Mouse (Mus musculus) hindbrain, embryonic 14.5 days (tissue): ENCODE data around the gene Spon1. TPM values are rescaled to one million over a fixed set of nuclear protein-coding genes. Genes with fewer than 3 reads are reported as not detected.

ENCODE experiments used
- ATAC-seq: fragments of 200-750 bp; cut with Nextera tagmentation; 2 replicates; pipeline ENCODE4 v1.8.0; 2017; ENCODE audit warnings: moderate number of reproducible peaks, mild to moderate bottlenecking, moderate TSS enrichment, moderate library complexity; ENCODE audit not compliant: low FRiP score
- DNase-seq: peaks from one replicate; pipeline ENCODE4 v3.0.0-alpha.2; 2015; ENCODE audit warnings: low spot score
- H3K27ac ChIP-seq: fragments of 300-500 bp; sonication (generic); 2 replicates; pipeline ENCODE4 v1.5.1; 2014; ENCODE audit warnings: mild to moderate bottlenecking, moderate library complexity
- H3K27me3 ChIP-seq: fragments of 300-500 bp; sonication (generic); 2 replicates; pipeline ENCODE4 v1.6.1; 2014; ENCODE audit warnings: mild to moderate bottlenecking, low read length, mixed read lengths; ENCODE audit not compliant: control insufficient read depth, insufficient read depth
- H3K36me3 ChIP-seq: fragments of 300-500 bp; sonication (generic); replicated peaks from 2 replicates; pipeline ENCODE4 v1.6.1; 2014; ENCODE audit not compliant: control insufficient read depth, insufficient read depth
- H3K4me1 ChIP-seq: fragments of 300-500 bp; sonication (generic); replicated peaks from 2 replicates; pipeline ENCODE4 v1.6.1; 2014; ENCODE audit warnings: antibody characterized with exemption, low read length, mixed read lengths; ENCODE audit not compliant: control insufficient read depth, insufficient read depth
- H3K4me2 ChIP-seq: fragments of 300-500 bp; sonication (generic); replicated peaks from 2 replicates; pipeline ENCODE4 v1.6.1; 2014; ENCODE audit warnings: mild to moderate bottlenecking, moderate library complexity
- H3K4me3 ChIP-seq: fragments of 300-500 bp; sonication (generic); replicated peaks from 2 replicates; pipeline ENCODE4 v1.5.1; 2014; ENCODE audit warnings: mild to moderate bottlenecking, low read length
- H3K9ac ChIP-seq: fragments of 300-500 bp; sonication (generic); 2 replicates; pipeline ENCODE4 v1.6.1; 2014
- H3K9me3 ChIP-seq: fragments of 300-500 bp; sonication (generic); 2 replicates; pipeline ENCODE4 v1.6.1; 2016; ENCODE audit warnings: low read length; ENCODE audit not compliant: control insufficient read depth
- WGBS: fragments of 180-500 bp; shearing (Covaris S2); extraction: QIAGEN DNeasy Blood & Tissue Kit; methylation state at CpG from one replicate; pipeline ENCODE4 v1.1.7; 2014; 5-methylcytosine and 5-hydroxymethylcytosine counted together
- polyA plus RNA-seq: library from polyadenylated mRNA; unstranded; fragments of >200 nt; fragmentation: Nextera tagmentation; extraction: Ambion mirVana; gene quantifications from 2 replicates; pipeline ENCODE4 v1.2.1, GENCODE M21; 2014

Gene Spon1
- polyA plus RNA-seq, 1 experiment from 2014 or later: 90.5 TPM

GRCm38 (mm10) chr7:113845191-113845590 is 79.4 kb downstream of the Spon1 start:
- ATAC-seq (no peak), DNase-seq (no peak)
- 58% methylated on average over 5 of the region's 5 CpGs for WGBS
- H3K36me3 ChIP-seq: no peaks in the 10 kb centered on the region
- no peaks in the 10 kb centered on the region for H3K9me3 ChIP-seq
- H3K4me1 ChIP-seq: no peaks in the 10 kb centered on the region
- H3K4me3 ChIP-seq: no peak overlapping the region
- H3K4me2 ChIP-seq: no peak overlapping the region
- H3K9ac ChIP-seq: no peak overlapping the region
- H3K27ac ChIP-seq: no peak overlapping the region
- no peaks in the 10 kb centered on the region for H3K27me3 ChIP-seq

- 67% methylated on average over 3 of the region's 3 CpGs for WGBS
- Histone ChIP-seq H3K9ac (no peak overlapping the region), H3K9me3 (no peaks in the 10 kb centered on the region), H3K4me3 (no peak overlapping the region), H3K4me2 (no peak overlapping the region), H3K4me1 (no peaks in the 10 kb centered on the region), H3K27me3 (no peaks in the 10 kb centered on the region), H3K27ac (no peak overlapping the region), H3K36me3 (no peaks in the 10 kb centered on the region)
- DNase-seq (no peak), ATAC-seq (no peak)
These were observed 80.8 kb downstream of the Spon1 start for GRCm38 (mm10) chr7:113846553-113846952.

- no peak overlapping the region for H3K27ac ChIP-seq
- no peak overlapping the region for H3K4me3 ChIP-seq
- H3K4me2 ChIP-seq: no peak overlapping the region
- H3K9ac ChIP-seq: no peak overlapping the region
- H3K27me3 ChIP-seq: no peaks in the 10 kb centered on the region
- WGBS: 83% methylated on average over 7 of the region's 7 CpGs
- DNase-seq: no peak
- H3K4me1 ChIP-seq: no peaks in the 10 kb centered on the region
- no peaks in the 10 kb centered on the region for H3K36me3 ChIP-seq
- H3K9me3 ChIP-seq: no peaks in the 10 kb centered on the region
- no peak for ATAC-seq
These were observed 81.4 kb downstream of the Spon1 start for GRCm38 (mm10) chr7:113847041-113847819.

GRCm38 (mm10) chr7:113850389-113850788 is 84.6 kb downstream of the Spon1 start:
- DNase-seq (no peak), ATAC-seq (no peak)
- Histone ChIP-seq H3K27me3 (no peaks in the 10 kb centered on the region), H3K4me2 (no peak overlapping the region), H3K4me1 (no peaks in the 10 kb centered on the region), H3K27ac (no peak overlapping the region), H3K9ac (no peak overlapping the region), H3K36me3 (no peaks in the 10 kb centered on the region), H3K9me3 (no peaks in the 10 kb centered on the region), H3K4me3 (no peak overlapping the region)
- WGBS: 69% methylated on average over 4 of the region's 4 CpGs

- DNase-seq (no peak), ATAC-seq (no peak)
- Histone ChIP-seq H3K9ac (no peak overlapping the region), H3K4me2 (no peak overlapping the region), H3K27ac (no peak overlapping the region), H3K36me3 (no peaks in the 10 kb centered on the region), H3K4me3 (no peak overlapping the region), H3K4me1 (no peaks in the 10 kb centered on the region), H3K27me3 (no peaks in the 10 kb centered on the region), H3K9me3 (no peaks in the 10 kb centered on the region)
- WGBS: 84% methylated on average over 4 of the region's 4 CpGs
These were observed 89.6 kb downstream of the Spon1 start for GRCm38 (mm10) chr7:113855396-113855795.

- Histone ChIP-seq H3K4me2 (no peak overlapping the region), H3K4me1 (no peaks in the 10 kb centered on the region), H3K9me3 (no peaks in the 10 kb centered on the region), H3K36me3 (no peaks in the 10 kb centered on the region), H3K4me3 (no peak overlapping the region), H3K27ac (no peak overlapping the region), H3K9ac (no peak overlapping the region), H3K27me3 (no peaks in the 10 kb centered on the region)
- DNase-seq: no peak
- no peak for ATAC-seq
- 77% methylated on average over 3 of the region's 3 CpGs for WGBS
These were observed 90.3 kb downstream of the Spon1 start for GRCm38 (mm10) chr7:113856067-113856466.

GRCm38 (mm10) chr7:113859480-113859881 is 93.7 kb downstream of the Spon1 start:
- no peak overlapping the region for H3K27ac ChIP-seq
- H3K4me1 ChIP-seq: no peaks in the 10 kb centered on the region
- WGBS: 68% methylated on average over 5 of the region's 5 CpGs
- no peak overlapping the region for H3K4me3 ChIP-seq
- H3K27me3 ChIP-seq: no peaks in the 10 kb centered on the region
- no peak for DNase-seq
- H3K36me3 ChIP-seq: no peaks in the 10 kb centered on the region
- H3K9ac ChIP-seq: no peak overlapping the region
- H3K4me2 ChIP-seq: no peak overlapping the region
- H3K9me3 ChIP-seq: no peaks in the 10 kb centered on the region
- ATAC-seq: no peak

GRCm38 (mm10) chr7:113861964-113862363 is 96.2 kb downstream of the Spon1 start:
- Histone ChIP-seq H3K9ac (no peak overlapping the region), H3K36me3 (no peaks in the 10 kb centered on the region), H3K27me3 (no peaks in the 10 kb centered on the region), H3K4me1 (no peaks in the 10 kb centered on the region), H3K4me3 (no peak overlapping the region), H3K9me3 (no peaks in the 10 kb centered on the region), H3K27ac (no peak overlapping the region), H3K4me2 (no peak overlapping the region)
- ATAC-seq (no peak), DNase-seq (no peak)
- 92% methylated on average over 4 of the region's 4 CpGs for WGBS

- ATAC-seq (no peak), DNase-seq (no peak)
- Histone ChIP-seq H3K27me3 (no peaks in the 10 kb centered on the region), H3K36me3 (no peaks in the 10 kb centered on the region), H3K4me2 (no peak overlapping the region), H3K9me3 (no peaks in the 10 kb centered on the region), H3K4me3 (no peak overlapping the region), H3K27ac (no peak overlapping the region), H3K9ac (no peak overlapping the region), H3K4me1 (no peaks in the 10 kb centered on the region)
- WGBS: 93% methylated on average over 1 of the region's 1 CpGs
These were observed 107.0 kb downstream of the Spon1 start for GRCm38 (mm10) chr7:113872846-113873245.

GRCm38 (mm10) chr7:113877451-113877850 is 111.7 kb downstream of the Spon1 start:
- Histone ChIP-seq H3K9me3 (no peaks in the 10 kb centered on the region), H3K27me3 (no peaks in the 10 kb centered on the region), H3K36me3 (no peaks in the 10 kb centered on the region), H3K4me3 (no peak overlapping the region), H3K27ac (no peak overlapping the region), H3K9ac (no peak overlapping the region), H3K4me2 (no peak overlapping the region), H3K4me1 (no peaks in the 10 kb centered on the region)
- no peak for ATAC-seq
- WGBS: 86% methylated on average over 4 of the region's 4 CpGs
- DNase-seq: no peak
